Mouse (Mus musculus) lung, adult 2 months (tissue): ENCODE data around the gene Cldn12. TPM values are rescaled to one million over a fixed set of nuclear protein-coding genes. Genes with fewer than 3 reads are reported as not detected.
A peak's percentile ranks its signal among the peaks of the same experiment; 100 is the strongest.

Experiments used
- DNase-seq: peaks from one replicate; pipeline ENCODE4 v3.0.0; 2022
- H3K4me1 ChIP-seq: fragments of 200-500 bp; 2 replicates; pipeline ENCODE4 v1.6.1; 2011; ENCODE audit warnings: low read length; ENCODE audit not compliant: control insufficient read depth, insufficient read depth
- H3K4me3 ChIP-seq: fragments of 200-500 bp; replicated peaks from 2 replicates; pipeline ENCODE3; 2011; ENCODE audit warnings: low read depth, mild to moderate bottlenecking, control low read depth, low read length; ENCODE audit errors: extremely low read depth
- CTCF ChIP-seq: fragments of 200-500 bp; IDR thresholded peaks from 2 replicates; pipeline ENCODE4 v1.5.1; 2011; ENCODE audit warnings: mild to moderate bottlenecking, low read length, control low read depth; ENCODE audit not compliant: insufficient read depth
- POLR2A ChIP-seq: fragments of 200-500 bp; IDR thresholded peaks from 2 replicates; pipeline ENCODE4 v1.6.1; 2011; ENCODE audit warnings: low read depth, mild to moderate bottlenecking, control low read depth, low read length, borderline replicate concordance; ENCODE audit errors: extremely low read depth
- WGBS: fragments of 180-500 bp; shearing (Covaris S2); methylation state at CpG from one replicate; pipeline ENCODE4 v1.1.7; 2018; 5-methylcytosine and 5-hydroxymethylcytosine counted together
- polyA plus RNA-seq: library from polyadenylated mRNA; depleted of rRNA; stranded (reverse); fragments of >200 nt; gene quantifications from 2 replicates; pipeline ENCODE4 v1.2.3, GENCODE M21; 2012

The Cldn12 gene
- polyA plus RNA-seq, 1 experiment, result 16.5 TPM

GRCm38 (mm10) chr5:5533656-5534420 lies 19.1 kb upstream of the Cldn12 start:
- DNase-seq, result no peak
- 85% methylated on average over 3 of the region's 3 CpGs for WGBS
- Histone ChIP-seq H3K4me1 (no peaks in the 10 kb centered on the region), H3K4me3 (no peak overlapping the region)
- TF ChIP-seq POLR2A (no peak), CTCF (no peak)

- H3K4me3 ChIP-seq, result no peak overlapping the region
- 80% methylated on average over 5 of the region's 5 CpGs for WGBS
- DNase-seq, result no peak
- H3K4me1 ChIP-seq, result no peaks in the 10 kb centered on the region; the same call in 1 of the 2 replicates
- TF ChIP-seq CTCF, result no peak
- TF ChIP-seq POLR2A, result no peak
Measured at GRCm38 (mm10) chr5:5515411-5515810, 653 bp upstream of the Cldn12 start.

- Histone ChIP-seq H3K4me1 (peaks cover 2% of the 10 kb centered on the region), H3K4me3 (no peak overlapping the region)
- WGBS, result 78% methylated on average over 3 of the region's 3 CpGs
- TF ChIP-seq CTCF (no peak), POLR2A (no peak)
- no peak for DNase-seq
Measured at GRCm38 (mm10) chr5:5511401-5511800, 3.4 kb downstream of the Cldn12 start.

GRCm38 (mm10) chr5:5510989-5511388 lies 3.8 kb downstream of the Cldn12 start:
- TF ChIP-seq CTCF (no peak), POLR2A (no peak)
- DNase-seq, result no peak
- H3K4me1 ChIP-seq, result peaks cover 2% of the 10 kb centered on the region
- 87% methylated on average over 5 of the region's 5 CpGs for WGBS
- H3K4me3 ChIP-seq, result no peak overlapping the region

GRCm38 (mm10) chr5:5510304-5510887 lies 4.4 kb downstream of the Cldn12 start:
- Histone ChIP-seq H3K4me3 (no peak overlapping the region), H3K4me1 (peaks cover 2% of the 10 kb centered on the region)
- no peak for TF ChIP-seq POLR2A
- TF ChIP-seq CTCF, result no peak
- 70% methylated on average over 10 of the region's 10 CpGs for WGBS
- no peak for DNase-seq

GRCm38 (mm10) chr5:5508231-5508630 lies 6.5 kb downstream of the Cldn12 start:
- WGBS, result 80% methylated on average over 10 of the region's 10 CpGs
- DNase-seq, result no peak
- TF ChIP-seq CTCF, result no peak
- TF ChIP-seq POLR2A, result no peak
- Histone ChIP-seq H3K4me3 (no peak overlapping the region), H3K4me1 (peaks cover 2% of the 10 kb centered on the region; the same call in 1 of the 2 replicates)

- 57% methylated on average over 20 of the region's 20 CpGs for WGBS
- Histone ChIP-seq H3K4me1 (peaks cover 2% of the 10 kb centered on the region; the same call in 1 of the 2 replicates), H3K4me3 (no peak overlapping the region)
- DNase-seq, result peak; percentile 66
- TF ChIP-seq CTCF (peak; percentile 66), POLR2A (no peak)
Measured at GRCm38 (mm10) chr5:5507701-5508225, 7.0 kb downstream of the Cldn12 start.

GRCm38 (mm10) chr5:5504456-5504855 lies 10.3 kb downstream of the Cldn12 start:
- H3K4me3 ChIP-seq, result no peak overlapping the region
- peaks cover 2% of the 10 kb centered on the region; the same call in 1 of the 2 replicates for H3K4me1 ChIP-seq
- DNase-seq, result no peak
- TF ChIP-seq POLR2A (no peak), CTCF (no peak)
- 87% methylated on average over 13 of the region's 13 CpGs for WGBS

GRCm38 (mm10) chr5:5503381-5503780 lies 11.4 kb downstream of the Cldn12 start:
- 61% methylated on average over 4 of the region's 4 CpGs for WGBS
- no peak for TF ChIP-seq POLR2A
- no peak for TF ChIP-seq CTCF
- H3K4me3 ChIP-seq, result no peak overlapping the region
- DNase-seq, result no peak
- H3K4me1 ChIP-seq, result peaks cover 2% of the 10 kb centered on the region; the same call in 1 of the 2 replicates

GRCm38 (mm10) chr5:5501583-5501982 lies 13.2 kb downstream of the Cldn12 start:
- Histone ChIP-seq H3K4me1 (no peaks in the 10 kb centered on the region), H3K4me3 (no peak overlapping the region)
- DNase-seq, result no peak
- TF ChIP-seq CTCF (no peak), POLR2A (no peak)
- 49% methylated on average over 2 of the region's 2 CpGs for WGBS
